Mouse (Mus musculus): ENCODE data around the gene Crb2. TPM values are rescaled to one million over a fixed set of nuclear protein-coding genes. Genes with fewer than 3 reads are reported as not detected.

The Crb2 gene
- polyA plus RNA-seq (2017; shearing (Covaris generic)), result 0.02 TPM

GRCm38 (mm10) chr2:37776016-37776415 is at the start of gene Crb2:
Gene Crb2 (plus strand): TSS chr2:37776249.

Other genes with a start within 250 kb of the Crb2 start
- gene Strbp, start 72.4 kb upstream of the Crb2 start, polyA plus RNA-seq (2017; shearing (Covaris generic)), result 38.6 TPM

Measured in CD4-positive, CD25-positive, alpha-beta regulatory T cell (primary cell).